Mouse (Mus musculus): Measurements from ENCODE around the gene Asb14. TPM values are rescaled to one million over a fixed set of nuclear protein-coding genes. Genes with fewer than 3 reads are reported as not detected.
"Not testable (repeated sequence)": the region's sequence is repeated elsewhere in the genome, so short reads cannot be mapped to it uniquely, and the experiment has no call there.

Asb14 gene
- polyA plus RNA-seq, 1 experiment: 0.14 TPM

- no peak for DNase-seq (ENCODE audit: extremely low spot score in 1 of 2, low spot score in 1 of 2)
Measured at GRCm38 (mm10) chr14:26935558-26935957, 41.2 kb downstream of the Asb14 start.

- DNase-seq (ENCODE audit: extremely low spot score in 1 of 2, low spot score in 1 of 2): not testable (repeated sequence)
Measured at GRCm38 (mm10) chr14:26956139-26956538, 61.8 kb downstream of the Asb14 start.

GRCm38 (mm10) chr14:26960518-26960917 lies 66.2 kb downstream of the Asb14 start:
- DNase-seq (ENCODE audit: extremely low spot score in 1 of 2, low spot score in 1 of 2): no peak

Other genes with a start within 250 kb of the Asb14 start
- gene Pde12, start 224.7 kb upstream of the Asb14 start, polyA plus RNA-seq (2012; rRNA removed): 4.8 and 4.9 TPM in 2 replicates
- gene Dnah12, start 201.3 kb upstream of the Asb14 start, polyA plus RNA-seq (2012; rRNA removed): 0.04 and 0.06 TPM in 2 replicates
- gene Appl1, start 76.7 kb downstream of the Asb14 start, polyA plus RNA-seq (2012; rRNA removed): 36.1 and 37.0 TPM in 2 replicates
- not detected in 2 replicates for gene Hesx1, start 99.9 kb downstream of the Asb14 start, polyA plus RNA-seq (2012; rRNA removed)
- gene Il17rd, start 144.4 kb downstream of the Asb14 start, polyA plus RNA-seq (2012; rRNA removed): 2.0 and 2.5 TPM in 2 replicates
- 38.6 and 40.2 TPM in 2 replicates for gene Arhgef3, start 220.3 kb downstream of the Asb14 start, polyA plus RNA-seq (2012; rRNA removed)